Mouse (Mus musculus) midbrain, embryonic 10.5 days (tissue): ENCODE data around the gene Immp2l. TPM values are rescaled to one million over a fixed set of nuclear protein-coding genes. Genes with fewer than 3 reads are reported as not detected.

Source experiments
- DNase-seq: peaks from one replicate; pipeline ENCODE4 v3.0.0-alpha.2; 2017; ENCODE audit warnings: low spot score
- H3K27ac ChIP-seq: fragments of 300-500 bp; sonication (generic); replicated peaks from 2 replicates; pipeline ENCODE4 v1.5.1; 2016; ENCODE audit warnings: mild to moderate bottlenecking
- H3K27me3 ChIP-seq: fragments of 300-500 bp; sonication (generic); 2 replicates; pipeline ENCODE4 v1.6.1; 2016; ENCODE audit warnings: low read depth, mild to moderate bottlenecking; ENCODE audit not compliant: poor library complexity, severe bottlenecking
- H3K36me3 ChIP-seq: fragments of 300-500 bp; sonication (generic); 2 replicates; pipeline ENCODE4 v1.6.1; 2016; ENCODE audit warnings: mild to moderate bottlenecking, moderate library complexity
- H3K4me1 ChIP-seq: fragments of 300-500 bp; sonication (generic); 2 replicates; pipeline ENCODE4 v1.6.1; 2016
- H3K4me3 ChIP-seq: fragments of 300-500 bp; sonication (generic); 2 replicates; pipeline ENCODE4 v1.5.1; 2016; ENCODE audit warnings: mild to moderate bottlenecking, moderate library complexity
- H3K9me3 ChIP-seq: fragments of 300-500 bp; sonication (generic); replicated peaks from 2 replicates; pipeline ENCODE4 v1.6.1; 2016; ENCODE audit warnings: mild to moderate bottlenecking
- WGBS: fragments of 180-500 bp; shearing (Covaris S2); methylation state at CpG from one replicate; pipeline ENCODE4 v1.1.7; 2016; 5-methylcytosine and 5-hydroxymethylcytosine counted together
- polyA plus RNA-seq: library from polyadenylated mRNA; unstranded; fragments of >200 nt; fragmentation: Nextera tagmentation; extraction: Ambion mirVana; gene quantifications from 2 replicates; pipeline ENCODE4 v1.2.1, GENCODE M21; 2016

Gene Immp2l
- polyA plus RNA-seq, 1 experiment from 2014 or later = 12.0 TPM

DNA sequence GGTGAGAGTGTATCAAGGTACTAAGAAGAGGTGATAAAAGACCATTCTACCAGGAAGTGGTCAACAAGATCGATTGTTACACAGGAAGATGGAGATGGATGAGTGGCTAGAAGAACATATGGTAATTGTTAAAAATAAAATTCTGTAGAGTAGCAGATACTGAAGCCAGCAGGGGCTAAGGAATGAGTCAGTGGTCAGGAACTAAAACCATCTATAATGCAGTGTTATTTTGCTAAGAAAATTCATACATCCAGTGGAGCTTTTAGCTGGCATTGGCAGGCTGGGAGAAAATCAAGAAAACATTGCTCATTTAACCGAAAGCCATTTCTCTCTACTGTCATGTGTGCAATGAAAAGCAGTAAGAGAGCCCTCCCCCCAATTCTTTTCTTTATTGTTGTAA lies 913.9 kb downstream of the Immp2l start:
- H3K27ac ChIP-seq = no peak overlapping the region
- no peaks in the 10 kb centered on the region for H3K4me1 ChIP-seq
- H3K36me3 ChIP-seq = no peaks in the 10 kb centered on the region
- no peaks in the 10 kb centered on the region for H3K9me3 ChIP-seq
- WGBS = 88% methylated on average over 2 of the region's 2 CpGs
- DNase-seq = no peak
- H3K4me3 ChIP-seq = no peak overlapping the region
- no peaks in the 10 kb centered on the region for H3K27me3 ChIP-seq

DNA sequence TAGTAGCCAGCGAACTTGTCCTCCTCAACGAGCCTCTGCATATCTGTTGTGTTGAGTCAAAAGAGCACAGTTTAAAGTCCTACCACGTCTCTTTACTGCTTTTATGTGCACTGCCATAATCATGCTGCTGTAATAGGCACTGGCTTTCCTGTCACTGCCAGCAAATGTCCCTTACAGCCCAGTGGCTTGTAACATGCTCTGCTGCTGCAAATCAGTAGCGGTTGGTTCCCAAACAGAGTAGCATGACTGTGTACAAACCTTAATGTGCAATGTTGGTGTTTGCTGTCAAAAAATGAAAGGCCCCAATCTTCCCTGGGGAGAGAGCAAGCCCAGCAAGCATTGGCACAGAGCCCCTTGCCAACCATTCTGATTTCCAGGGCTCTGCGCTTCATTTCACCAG lies 918.0 kb downstream of the Immp2l start:
- no peaks in the 10 kb centered on the region for H3K36me3 ChIP-seq
- 92% methylated on average over 5 of the region's 5 CpGs for WGBS
- no peaks in the 10 kb centered on the region for H3K4me1 ChIP-seq
- no peak overlapping the region for H3K4me3 ChIP-seq
- H3K9me3 ChIP-seq = no peaks in the 10 kb centered on the region
- DNase-seq = no peak
- H3K27ac ChIP-seq = no peak overlapping the region
- H3K27me3 ChIP-seq = no peaks in the 10 kb centered on the region

DNA sequence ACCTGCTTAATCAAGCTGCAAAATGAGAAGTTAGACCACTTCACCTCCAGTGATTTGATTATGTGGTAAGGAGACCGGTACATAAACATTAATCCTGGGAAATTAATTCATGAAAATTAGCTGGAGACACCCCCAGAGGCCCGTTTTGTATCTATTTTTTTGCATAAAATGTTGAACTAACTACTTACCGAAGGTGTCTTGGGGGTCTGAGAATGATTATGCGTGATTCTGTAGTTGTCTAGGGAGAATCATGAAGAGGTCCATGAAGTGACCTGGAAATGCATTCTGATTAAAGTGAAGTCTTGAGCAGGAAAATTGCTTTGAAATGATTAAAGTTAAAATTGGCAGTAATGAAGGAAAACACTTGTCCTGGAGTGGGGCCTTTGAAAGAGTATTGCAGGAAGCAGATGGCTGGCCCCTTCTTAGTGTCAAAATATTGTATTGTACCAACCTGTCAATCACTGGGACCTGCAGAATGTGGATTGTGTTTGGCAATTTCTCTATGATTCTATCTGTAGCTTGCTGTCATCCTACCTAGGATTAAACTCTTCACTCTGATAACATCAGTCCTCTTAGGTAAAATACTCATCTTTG lies 920.3 kb downstream of the Immp2l start:
- Histone ChIP-seq H3K4me3 (no peak overlapping the region), H3K27me3 (no peaks in the 10 kb centered on the region), H3K9me3 (no peaks in the 10 kb centered on the region), H3K27ac (no peak overlapping the region), H3K36me3 (no peaks in the 10 kb centered on the region), H3K4me1 (no peaks in the 10 kb centered on the region)
- WGBS = 86% methylated on average over 4 of the region's 4 CpGs
- no peak for DNase-seq

DNA sequence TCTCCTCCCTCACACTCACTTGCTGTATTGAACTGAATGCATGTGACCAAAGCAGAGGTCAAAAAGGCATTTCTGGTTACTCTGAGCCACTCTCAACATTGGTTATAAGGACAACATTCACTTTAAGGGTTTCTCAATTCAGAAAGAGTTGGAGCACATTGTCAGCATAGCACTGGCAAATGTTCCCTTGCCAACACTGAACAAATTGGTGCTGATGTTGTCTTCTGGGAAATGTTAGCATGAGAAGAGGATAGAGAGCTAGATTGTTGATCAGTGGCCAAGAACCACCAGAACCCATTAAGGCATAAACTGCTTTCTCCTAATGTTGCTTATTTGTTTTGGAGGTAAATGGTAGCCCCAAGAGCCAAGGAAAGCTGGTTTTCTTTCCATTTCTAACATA lies 922.6 kb downstream of the Immp2l start:
- H3K4me1 ChIP-seq = no peaks in the 10 kb centered on the region
- H3K4me3 ChIP-seq = no peak overlapping the region
- no peak for DNase-seq
- no peak overlapping the region for H3K27ac ChIP-seq
- H3K27me3 ChIP-seq = no peaks in the 10 kb centered on the region
- H3K9me3 ChIP-seq = no peaks in the 10 kb centered on the region
- no peaks in the 10 kb centered on the region for H3K36me3 ChIP-seq

DNA sequence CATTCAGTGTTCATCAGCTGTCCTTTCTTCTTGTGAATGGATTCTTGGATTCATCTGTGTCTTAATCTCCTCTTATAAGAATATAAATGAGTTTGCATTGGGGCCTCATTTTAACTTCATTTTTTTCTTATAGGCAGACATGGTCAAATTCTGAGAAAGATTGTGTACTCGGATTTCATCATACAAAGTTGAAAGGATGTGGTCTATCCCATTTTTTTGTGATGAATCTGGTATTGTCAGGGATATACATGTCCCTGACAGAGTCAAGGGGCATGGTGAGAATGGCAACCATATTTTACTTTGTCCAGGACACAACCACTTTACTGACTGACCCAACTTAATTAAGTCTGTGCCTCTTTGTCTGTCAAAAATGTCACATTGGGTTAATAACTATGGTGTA lies 925.5 kb downstream of the Immp2l start:
- no peak for DNase-seq
- H3K27ac ChIP-seq = no peak overlapping the region
- no peaks in the 10 kb centered on the region for H3K36me3 ChIP-seq
- WGBS = 87% methylated on average over 1 of the region's 1 CpGs
- no peaks in the 10 kb centered on the region for H3K4me1 ChIP-seq
- no peaks in the 10 kb centered on the region for H3K9me3 ChIP-seq
- H3K4me3 ChIP-seq = no peak overlapping the region
- H3K27me3 ChIP-seq = no peaks in the 10 kb centered on the region

DNA sequence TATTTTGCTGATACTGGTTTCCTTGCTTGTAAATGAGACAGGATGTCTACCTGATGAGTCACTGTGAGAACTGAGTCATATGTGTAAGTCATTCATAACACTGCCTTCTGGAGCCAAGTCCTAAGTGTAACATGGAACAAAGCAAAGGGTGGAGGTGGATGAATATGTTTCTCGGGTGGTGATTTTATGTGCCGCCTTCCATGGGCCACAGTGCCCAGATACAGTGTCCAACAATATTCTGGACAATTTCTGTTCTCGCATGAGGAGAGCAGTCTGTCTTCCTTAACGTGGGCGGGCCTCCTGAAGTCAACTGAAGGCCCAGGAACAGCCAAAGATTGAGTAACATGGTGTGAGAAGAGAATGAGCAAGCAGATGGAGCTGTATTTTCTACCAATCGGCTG lies 926.0 kb downstream of the Immp2l start:
- no peak overlapping the region for H3K4me3 ChIP-seq
- no peaks in the 10 kb centered on the region for H3K9me3 ChIP-seq
- no peaks in the 10 kb centered on the region for H3K27me3 ChIP-seq
- 91% methylated on average over 6 of the region's 6 CpGs for WGBS
- H3K4me1 ChIP-seq = no peaks in the 10 kb centered on the region
- H3K36me3 ChIP-seq = no peaks in the 10 kb centered on the region
- no peak overlapping the region for H3K27ac ChIP-seq
- DNase-seq = no peak

DNA sequence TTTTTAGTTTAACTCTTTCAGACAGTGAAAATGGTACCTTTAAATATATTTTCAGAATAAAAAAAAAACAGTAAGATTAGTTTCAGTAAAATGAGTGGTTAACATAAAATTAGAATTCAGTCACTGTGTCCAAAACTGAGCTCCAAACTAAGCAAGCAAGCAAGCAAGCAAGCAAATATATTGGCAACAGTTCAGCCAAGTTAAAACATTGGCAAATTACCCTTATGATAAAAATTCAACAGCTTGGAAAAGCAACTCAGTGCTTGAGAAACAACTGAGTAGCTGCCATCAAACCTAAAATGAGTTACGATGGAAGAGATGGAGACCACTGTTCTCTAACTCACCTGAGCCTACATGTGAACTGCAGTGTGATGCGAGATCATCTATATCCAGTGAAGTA lies 926.8 kb downstream of the Immp2l start:
- 90% methylated on average over 2 of the region's 2 CpGs for WGBS

DNA sequence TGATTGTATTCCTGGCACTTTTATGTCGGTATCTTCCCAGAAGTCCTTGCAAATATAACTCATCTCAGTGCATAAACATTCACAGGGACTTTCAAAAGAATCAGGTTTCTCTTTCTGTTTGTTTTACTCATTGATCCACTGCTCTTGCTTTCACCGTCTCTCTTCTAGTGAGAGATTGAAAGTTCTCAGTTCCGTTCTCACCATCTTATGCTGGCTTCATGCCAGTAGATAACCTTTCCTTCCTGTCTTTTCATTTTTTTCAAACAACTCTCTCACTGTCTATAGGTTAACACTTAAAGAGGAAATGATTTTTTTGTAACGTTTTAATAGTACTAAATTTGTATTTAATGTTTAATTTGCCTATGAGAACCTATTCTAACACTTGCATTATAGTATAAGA lies 937.1 kb downstream of the Immp2l start:
- H3K27ac ChIP-seq = no peak overlapping the region
- H3K4me3 ChIP-seq = no peak overlapping the region
- no peaks in the 10 kb centered on the region for H3K27me3 ChIP-seq
- no peak for DNase-seq
- WGBS = 69% methylated on average over 4 of the region's 4 CpGs
- no peaks in the 10 kb centered on the region for H3K4me1 ChIP-seq
- no peaks in the 10 kb centered on the region for H3K9me3 ChIP-seq
- H3K36me3 ChIP-seq = no peaks in the 10 kb centered on the region

More for the DNA sequence above, 926.8 kb downstream of the Immp2l start:
- Histone ChIP-seq H3K36me3 (no peaks in the 10 kb centered on the region), H3K9me3 (no peaks in the 10 kb centered on the region), H3K27me3 (no peaks in the 10 kb centered on the region), H3K4me3 (no peak overlapping the region), H3K4me1 (no peaks in the 10 kb centered on the region), H3K27ac (no peak overlapping the region)
- DNase-seq = no peak

DNA sequence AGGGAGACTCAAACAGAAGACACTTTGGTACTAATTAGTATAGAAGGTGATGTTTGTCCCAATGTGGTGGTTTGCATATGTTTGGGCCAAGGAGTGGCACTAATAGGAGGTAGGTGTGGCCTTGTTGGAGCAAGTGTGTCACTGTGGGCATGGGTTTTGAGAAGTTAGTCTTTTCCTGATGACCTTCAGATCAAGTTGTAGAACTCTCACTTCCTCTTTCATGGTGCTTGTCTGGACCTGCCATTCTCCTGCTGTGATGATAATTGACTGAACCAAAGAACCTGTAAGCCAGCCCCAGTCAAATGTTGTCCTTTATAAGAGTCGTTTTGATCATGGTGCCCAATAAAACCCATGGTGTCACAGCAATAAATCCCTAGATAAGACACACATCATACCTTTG lies 967.5 kb downstream of the Immp2l start:
- Histone ChIP-seq H3K4me3 (no peak overlapping the region), H3K4me1 (no peaks in the 10 kb centered on the region), H3K27ac (no peak overlapping the region), H3K36me3 (no peaks in the 10 kb centered on the region), H3K9me3 (no peaks in the 10 kb centered on the region), H3K27me3 (no peaks in the 10 kb centered on the region)
- no peak for DNase-seq
- WGBS = 82% methylated on average over 1 of the region's 1 CpGs
